ENCODE assay signal across 9 mouse cellular contexts in the genomic region with DNA sequence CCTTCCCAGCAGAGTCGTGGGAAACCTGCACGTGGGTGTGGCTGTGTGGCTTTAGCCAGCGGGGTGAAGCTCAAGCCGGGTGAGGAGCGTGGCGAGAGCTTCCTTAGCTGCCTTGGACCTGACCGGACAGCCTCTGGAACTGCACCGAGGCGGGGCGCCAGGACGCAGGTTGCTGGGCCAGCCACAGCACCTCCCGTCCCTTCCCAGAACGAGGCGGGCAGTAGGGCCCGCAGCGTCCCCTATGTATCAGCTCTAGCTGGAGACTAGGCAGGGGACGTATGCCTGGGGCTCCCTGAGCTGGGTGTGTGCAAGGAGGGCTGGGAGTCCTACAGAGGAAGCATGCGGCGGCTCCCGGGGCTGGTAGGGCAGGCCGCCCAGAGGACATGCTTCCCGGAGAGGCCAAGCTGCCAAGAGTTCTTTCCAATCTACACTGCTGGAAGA. TPM values are rescaled to one million over a fixed set of nuclear protein-coding genes. Genes with fewer than 3 reads are reported as not detected.
DNase-seq lines count a peak whose midpoint lies in the region; ATAC-seq and TF ChIP-seq lines count a peak whose summit lies in the region.
"Had no signal": no experiment of that assay in that cellular context is flagged by ENCODE, and none has a peak within 500 bp of the region (broad histone marks: within the 10 kb centered on the region; RNA-seq: fewer than 3 reads in every experiment).

No protein-coding gene starts in this region.

- peak; percentile 55 for TF ChIP-seq CTCF in heart, adult 2 months (IDR thresholded peaks at IDR 0.05)
- TF ChIP-seq CTCF in intestine, postnatal 0 days (IDR thresholded peaks at IDR 0.05; ENCODE audit: low read depth): peak; percentile 57
- TF ChIP-seq CTCF in liver, postnatal 0 days (IDR thresholded peaks at IDR 0.05; ENCODE audit: low read depth): peak; percentile 30

- intact Hi-C loops in heart, adult 2 months (cut with DNase I): loop anchor here (2.0 to 5.0 kb wide), 4 partner anchors 15 to 155 kb away; no protein-coding TSS in a partner anchor

- peaks cover 13% of the 10 kb centered on the region for H3K4me1 ChIP-seq in heart, adult 2 months (ENCODE audit: control insufficient read depth, insufficient read depth, low read length)
- H3K4me1 ChIP-seq in intestine, postnatal 0 days (replicated peaks; ENCODE audit: control insufficient read depth, insufficient read depth, low read length): peaks cover 9% of the 10 kb centered on the region; the same call in 1 of the 2 replicates
- peaks cover 24% of the 10 kb centered on the region for H3K4me1 ChIP-seq in liver, postnatal 0 days (ENCODE audit: insufficient read depth)
- peaks cover 32% of the 10 kb centered on the region for H3K4me1 ChIP-seq in neural tube, embryonic 12.5 days

- DNase-seq in adrenal gland, adult (ENCODE audit: inconsistent age in 2 of 2, low spot score in 1 of 2): peak; percentile 62 to 82
- no peak for DNase-seq in adrenal gland, adult 8-10 months
- peak; percentile 55 for DNase-seq in embryo, embryonic 9.5 days (ENCODE audit: extremely low spot score)
- DNase-seq in heart, adult 2 months: peak; percentile 80 to 81
- DNase-seq in liver, postnatal 0 days: peak; percentile 47
- DNase-seq in urinary bladder, postnatal 36 days (ENCODE audit: low spot score in 2 of 2): peak; percentile 43 to 64

- no peaks in the 10 kb centered on the region for H3K79me2 ChIP-seq in heart, adult 2 months (replicated peaks; ENCODE audit: control insufficient read depth, insufficient read depth, low read length)

- no peak for TF ChIP-seq EP300 in heart, adult 2 months (IDR thresholded peaks at IDR 0.05; ENCODE audit: insufficient read depth, low read depth, low read length)
- TF ChIP-seq EP300 in liver, postnatal 0 days (IDR thresholded peaks at IDR 0.05; ENCODE audit: low read depth): no peak

- no peaks in the 10 kb centered on the region for H3K36me3 ChIP-seq in heart, adult 2 months (ENCODE audit: control insufficient read depth, insufficient read depth, low read length)
- peaks cover 20% of the 10 kb centered on the region; the same call in 1 of the 2 replicates for H3K36me3 ChIP-seq in intestine, postnatal 0 days (ENCODE audit: control insufficient read depth, insufficient read depth)
- no peaks in the 10 kb centered on the region; the same call in 1 of the 2 replicates for H3K36me3 ChIP-seq in liver, postnatal 0 days (replicated peaks; ENCODE audit: insufficient read depth, low read length)
- peaks cover 19% of the 10 kb centered on the region for H3K36me3 ChIP-seq in neural tube, embryonic 12.5 days

- TF ChIP-seq POLR2A in heart, adult 2 months (IDR thresholded peaks at IDR 0.05; ENCODE audit: insufficient read depth, low read depth, low read length): no peak

- peak overlapping the region; percentile 76 for H3K4me3 ChIP-seq in heart, adult 2 months
- peak overlapping the region; percentile 58 for H3K4me3 ChIP-seq in intestine, postnatal 0 days (ENCODE audit: low read depth, low read length)
- no peak overlapping the region for H3K4me3 ChIP-seq in liver, postnatal 0 days (ENCODE audit: low read depth, low read length)
- H3K4me3 ChIP-seq in neural tube, embryonic 12.5 days: peak overlapping the region; percentile 48
- H3K4me3 ChIP-seq: erythroblast, embryonic 14.5 days had no signal

- peak overlapping the region; percentile 77 for H3K9ac ChIP-seq in heart, adult 2 months (ENCODE audit: low read depth, low read length)
- H3K9ac ChIP-seq in intestine, postnatal 0 days (ENCODE audit: low read depth, low read length): no peak overlapping the region
- H3K9ac ChIP-seq in liver, postnatal 0 days (replicated peaks): no peak overlapping the region
- H3K9ac ChIP-seq in neural tube, embryonic 12.5 days: peak overlapping the region; percentile 65

- H3K27me3 ChIP-seq in heart, adult 2 months (ENCODE audit: control insufficient read depth, insufficient read depth, low read length): no peaks in the 10 kb centered on the region
- H3K27me3 ChIP-seq in intestine, postnatal 0 days (replicated peaks; ENCODE audit: control insufficient read depth, insufficient read depth, low read length): peaks cover 18% of the 10 kb centered on the region
- peaks cover 48% of the 10 kb centered on the region for H3K27me3 ChIP-seq in liver, postnatal 0 days (ENCODE audit: insufficient read depth, low read length)
- peaks cover 60% of the 10 kb centered on the region for H3K27me3 ChIP-seq in neural tube, embryonic 12.5 days (replicated peaks)

- peak; percentile 34 for ATAC-seq in intestine, postnatal 0 days
- ATAC-seq in liver, postnatal 0 days: peak; percentile 15; the same call in 1 of the 2 replicates
- ATAC-seq in neural tube, embryonic 12.5 days (ENCODE audit: low FRiP score, low read depth): peak; percentile 63

- under 1% methylated on average over 22 of the region's 22 CpGs for WGBS in heart, adult 2 months
- 1% methylated on average over 22 of the region's 22 CpGs for WGBS in intestine, postnatal 0 days
- 2% methylated on average over 22 of the region's 22 CpGs for WGBS in liver, postnatal 0 days (ENCODE audit: insufficient replicate concordance)
- under 1% methylated on average over 22 of the region's 22 CpGs for WGBS in neural tube, embryonic 12.5 days

- peak overlapping the region; percentile 72 for H3K27ac ChIP-seq in heart, adult 2 months
- no peak overlapping the region for H3K27ac ChIP-seq in intestine, postnatal 0 days (ENCODE audit: low read depth, low read length)
- H3K27ac ChIP-seq in liver, postnatal 0 days (ENCODE audit: low read depth): no peak overlapping the region
- H3K27ac ChIP-seq in neural tube, embryonic 12.5 days: no peak overlapping the region

- H3K9me3 ChIP-seq in intestine, postnatal 0 days (ENCODE audit: control insufficient read depth): no peaks in the 10 kb centered on the region
- H3K9me3 ChIP-seq in liver, postnatal 0 days (ENCODE audit: low read length): no peaks in the 10 kb centered on the region
- no peaks in the 10 kb centered on the region for H3K9me3 ChIP-seq in neural tube, embryonic 12.5 days

- peak overlapping the region; percentile 98 for H3K4me2 ChIP-seq in intestine, postnatal 0 days (replicated peaks; ENCODE audit: low read depth)
- peak overlapping the region; percentile 84 for H3K4me2 ChIP-seq in liver, postnatal 0 days (ENCODE audit: low read depth, low read length)
- peak overlapping the region; percentile 98 for H3K4me2 ChIP-seq in neural tube, embryonic 12.5 days (replicated peaks)

RNA-seq across cellular contexts. Expression of gene Has3, which starts 1.9 kb away (rescaled TPM):
- under 1 TPM; 0.14 to 0.62 (median 0.56) TPM for total RNA-seq in adrenal gland, adult 8-10 months (2022)
- total RNA-seq in heart, adult 2 months (2021): under 1 TPM; 0.66 to 0.70 TPM
- polyA plus RNA-seq in heart, adult 2 months (2012; rRNA removed): 1.1 and 3.7 TPM in 2 replicates
- 0.07 and 0.14 TPM in 2 replicates for polyA plus RNA-seq in intestine, postnatal 0 days (2015; fragmentation: Nextera tagmentation; extraction: Ambion mirVana)
- 0.05 TPM in 1 of 2 replicates, not detected in the other for polyA plus RNA-seq in liver, postnatal 0 days (2015; fragmentation: Nextera tagmentation; extraction: Ambion mirVana)
- 0.23 and 0.27 TPM in 2 replicates for polyA plus RNA-seq in neural tube, embryonic 12.5 days (2016; fragmentation: Nextera tagmentation; extraction: Ambion mirVana)
- polyA plus RNA-seq: erythroblast, embryonic 14.5 days had no signal

RNA-seq across cellular contexts. Expression of gene Utp4, which starts 21.5 kb away (rescaled TPM):
- total RNA-seq in adrenal gland, adult 8-10 months (2022): 10 to 100 TPM; 38.8 to 43.1 (median 42.6) TPM
- total RNA-seq in heart, adult 2 months (2021): 10 to 100 TPM; 21.3 to 22.3 TPM
- polyA plus RNA-seq in heart, adult 2 months (2012; rRNA removed): 17.8 and 25.2 TPM in 2 replicates
- polyA plus RNA-seq in intestine, postnatal 0 days (2015; fragmentation: Nextera tagmentation; extraction: Ambion mirVana): 22.8 and 25.1 TPM in 2 replicates
- polyA plus RNA-seq in liver, postnatal 0 days (2015; fragmentation: Nextera tagmentation; extraction: Ambion mirVana): 20.7 and 22.4 TPM in 2 replicates
- polyA plus RNA-seq in neural tube, embryonic 12.5 days (2016; fragmentation: Nextera tagmentation; extraction: Ambion mirVana): 48.5 and 53.4 TPM in 2 replicates

Comparison
In these comparisons a context has a peak if more than half of its experiments do, and no peak if none do; other contexts are left out.
1. H3K9ac ChIP-seq: peak in heart, adult 2 months (single experiment) and neural tube, embryonic 12.5 days (single experiment); none in intestine, postnatal 0 days (single experiment) and liver, postnatal 0 days (single experiment).
2. Peak in every context shown above with its lines, with median percentiles within 50 percentile points of each other: CTCF ChIP-seq, ATAC-seq and H3K4me2 ChIP-seq.